ENCODE assay signal across 7 mouse cellular contexts in genomic region chr8:106936478-106937051, GRCm38 (mm10). TPM values are rescaled to one million over a fixed set of nuclear protein-coding genes. Genes with fewer than 3 reads are reported as not detected.
DNase-seq lines count a peak whose midpoint lies in the region; ATAC-seq and TF ChIP-seq lines count a peak whose summit lies in the region.

No protein-coding gene starts in this region.

- no peaks in the 10 kb centered on the region for H3K36me3 ChIP-seq in CH12.LX (replicated peaks in 1 of 2; ENCODE audit: control insufficient read depth in 1 of 2, insufficient read depth in 1 of 2, low read length in 1 of 2)
- H3K36me3 ChIP-seq in heart, embryonic 14.5 days (ENCODE audit: control insufficient read depth, insufficient read depth, low read length): no peaks in the 10 kb centered on the region
- no peaks in the 10 kb centered on the region for H3K36me3 ChIP-seq in kidney, embryonic 16.5 days (ENCODE audit: insufficient read depth, low read length)
- no peaks in the 10 kb centered on the region for H3K36me3 ChIP-seq in neural tube, embryonic 15.5 days

- peak overlapping the region; percentile 54 to 85 (median 73) for H3K4me3 ChIP-seq in CH12.LX (replicated peaks in 1 of 3; ENCODE audit: low read depth in 2 of 3, low read length in 2 of 3, poor library complexity in 1 of 3)
- peak overlapping the region; percentile 94 to 97 for H3K4me3 ChIP-seq in heart, embryonic 14.5 days (ENCODE audit: control insufficient read depth in 1 of 2, insufficient read depth in 1 of 2, low read depth in 1 of 2, low read length in 2 of 2)
- peak overlapping the region; percentile 83 for H3K4me3 ChIP-seq in kidney, embryonic 16.5 days (ENCODE audit: low read length)
- peak overlapping the region; percentile 83 for H3K4me3 ChIP-seq in neural tube, embryonic 15.5 days (replicated peaks)

- DNase-seq in CH12.LX (ENCODE audit: extremely low read depth) (peak; percentile 14), Patski (ENCODE audit: low read depth, low spot score) (no peak)
- peak; percentile 75 for DNase-seq in embryo, embryonic 10.5 days (ENCODE audit: low spot score)
- DNase-seq in lung, adult 18-20 months: peak; percentile 45 to 61

- H3K9ac ChIP-seq in CH12.LX (ENCODE audit: insufficient read depth, low read depth): peak overlapping the region; percentile 61
- H3K9ac ChIP-seq in heart, embryonic 14.5 days (ENCODE audit: low read length): peak overlapping the region; percentile 95
- H3K9ac ChIP-seq in kidney, embryonic 16.5 days (replicated peaks; ENCODE audit: low read length): peak overlapping the region; percentile 84
- H3K9ac ChIP-seq in neural tube, embryonic 15.5 days (replicated peaks): peak overlapping the region; percentile 64

- no peak for TF ChIP-seq POLR2A in CH12.LX (IDR thresholded peaks at IDR 0.05; ENCODE audit: low read depth, low read length)

- no peaks in the 10 kb centered on the region for H3K79me2 ChIP-seq in CH12.LX (replicated peaks; ENCODE audit: control insufficient read depth, extremely low read depth, insufficient read depth, poor library complexity, severe bottlenecking)

- peak; percentile 49 for ATAC-seq in Patski
- no peak for ATAC-seq in heart, embryonic 14.5 days (ENCODE audit: insufficient number of reproducible peaks, insufficient read depth, low FRiP score, low read depth)
- peak; percentile 35; the same call in 1 of the 2 replicates for ATAC-seq in kidney, embryonic 16.5 days (ENCODE audit: low FRiP score, low TSS enrichment)
- peak; percentile 55 for ATAC-seq in neural tube, embryonic 15.5 days (ENCODE audit: low FRiP score)

- TF ChIP-seq EP300 in CH12.LX (IDR thresholded peaks at IDR 0.05; ENCODE audit: low read length): no peak

- dilution Hi-C loops in CH12.LX (cut with MboI; ENCODE audit: extremely low pct_ligation_motif_present, extremely low pct_unique_long_range_greater_than_20kb, low sequenced_read_pairs): no loop called here

- peaks cover 6 to 14% of the 10 kb centered on the region in 2 experiments for H3K4me1 ChIP-seq in CH12.LX (ENCODE audit: control insufficient read depth in 1 of 2, insufficient read depth in 2 of 2)
- peaks cover 8 to 21% of the 10 kb centered on the region in 2 experiments for H3K4me1 ChIP-seq in heart, embryonic 14.5 days (ENCODE audit: control insufficient read depth in 2 of 2, insufficient read depth in 2 of 2, low read length in 2 of 2)
- peaks cover 39% of the 10 kb centered on the region for H3K4me1 ChIP-seq in kidney, embryonic 16.5 days (ENCODE audit: insufficient read depth, low read length)
- peaks cover 31% of the 10 kb centered on the region for H3K4me1 ChIP-seq in neural tube, embryonic 15.5 days

- no peak overlapping the region for H3K27ac ChIP-seq in CH12.LX (ENCODE audit: insufficient read depth, low read depth)
- H3K27ac ChIP-seq in heart, embryonic 14.5 days (replicated peaks in 1 of 2; ENCODE audit: control insufficient read depth in 1 of 2, insufficient read depth in 1 of 2, low read depth in 2 of 2, low read length in 2 of 2): peak overlapping the region; percentile 75 to 90
- peak overlapping the region; percentile 88 for H3K27ac ChIP-seq in kidney, embryonic 16.5 days (ENCODE audit: low read length)
- peak overlapping the region; percentile 91 for H3K27ac ChIP-seq in neural tube, embryonic 15.5 days (replicated peaks)

- TF ChIP-seq CTCF in CH12.LX (conservative IDR thresholded peaks at IDR 0.05 in 1 of 2, IDR thresholded peaks at IDR 0.05 in 1 of 2; ENCODE audit: low read depth in 2 of 2, low read length in 2 of 2): 0 out of 4 replicates have a peak, but pooled peaks of 1 of the 2 experiments have one; percentile 1
- TF ChIP-seq CTCF in Patski (IDR thresholded peaks at IDR 0.05): no peak

- H3K4me2 ChIP-seq in CH12.LX (ENCODE audit: insufficient read depth, low read depth, poor library complexity, severe bottlenecking): peak overlapping the region; percentile 98
- H3K4me2 ChIP-seq in heart, embryonic 14.5 days (ENCODE audit: low read length): peak overlapping the region; percentile 95
- peak overlapping the region; percentile 87 for H3K4me2 ChIP-seq in kidney, embryonic 16.5 days (replicated peaks; ENCODE audit: low read depth, low read length)
- H3K4me2 ChIP-seq in neural tube, embryonic 15.5 days: peak overlapping the region; percentile 87

- H3K9me3 ChIP-seq in CH12.LX (replicated peaks; ENCODE audit: low read length): no peaks in the 10 kb centered on the region
- H3K9me3 ChIP-seq in heart, embryonic 14.5 days (ENCODE audit: control insufficient read depth, low read length): no peaks in the 10 kb centered on the region
- H3K9me3 ChIP-seq in kidney, embryonic 16.5 days (ENCODE audit: low read length): no peaks in the 10 kb centered on the region
- no peaks in the 10 kb centered on the region for H3K9me3 ChIP-seq in neural tube, embryonic 15.5 days (replicated peaks)

- H3K27me3 ChIP-seq in CH12.LX (replicated peaks) (no peaks in the 10 kb centered on the region), Patski (no peaks in the 10 kb centered on the region)
- no peaks in the 10 kb centered on the region for H3K27me3 ChIP-seq in heart, embryonic 14.5 days (ENCODE audit: control insufficient read depth, insufficient read depth, low read length)
- H3K27me3 ChIP-seq in kidney, embryonic 16.5 days (ENCODE audit: insufficient read depth, low read length): no peaks in the 10 kb centered on the region
- peaks cover 19% of the 10 kb centered on the region for H3K27me3 ChIP-seq in neural tube, embryonic 15.5 days (replicated peaks)

- WGBS in heart, embryonic 14.5 days: under 1% methylated on average over 26 of the region's 26 CpGs
- 1% methylated on average over 26 of the region's 26 CpGs for whole genome bisulfite sequencing in kidney, embryonic 16.5 days
- WGBS in neural tube, embryonic 15.5 days: under 1% methylated on average over 26 of the region's 26 CpGs

- TF ChIP-seq RAD21 in CH12.LX (IDR thresholded peaks at IDR 0.05; ENCODE audit: low read depth, low read length): no peak

- in situ Hi-C loops in CH12.LX (cut with MboI; ENCODE audit: low pct_ligation_motif_present, low pct_unique_long_range_greater_than_20kb, low sequenced_read_pairs) (no loop called here), Patski (cut with MboI; ENCODE audit: low pct_unique_long_range_greater_than_20kb) (no loop called here)

- POLR2A ChIA-PET in Patski (lab: Charles Lee): interaction anchor here (0.5 kb wide), 1 partner anchor 1082 kb away, joined by 3 read pairs; no protein-coding TSS in a partner anchor

- CTCF ChIA-PET in Patski (lab: Charles Lee): interaction anchor here (1.3 to 1.4 kb wide), 2 partner anchors 14 to 66 kb away, joined by 5 read pairs; no protein-coding TSS in a partner anchor

TF ChIP-seq in CH12.LX, 34 proteins besides CTCF, POLR2A, EP300 and RAD21:
- no peak for TF ChIP-seq TBP (conservative IDR thresholded peaks at IDR 0.05; ENCODE audit: low read depth, low read length)
- 0 out of 2 replicates have a peak, but pooled peaks have one; percentile 14 for TF ChIP-seq MAFK (IDR thresholded peaks at IDR 0.05; ENCODE audit: insufficient replicate concordance, low read length)

RNA-seq across cellular contexts. Expression of gene Sntb2, which starts 1.0 kb away (rescaled TPM):
- total RNA-seq in CH12.LX (2012; rRNA removed) (2.1 and 2.3 TPM in 2 replicates), CH12.LX (2014; rRNA removed) (0.86 and 1.4 TPM in 2 replicates)
- polyA plus RNA-seq in CH12.LX (2012; ENCODE audit: insufficient read length, low read depth) (0.95 and 1.3 TPM in 2 replicates), Patski (2021) (33.4 TPM)
- polyA plus RNA-seq in heart, embryonic 14.5 days (2014; fragmentation: Nextera tagmentation; extraction: Ambion mirVana): 15.0 and 15.4 TPM in 2 replicates
- polyA plus RNA-seq in kidney, embryonic 16.5 days (2015; fragmentation: Nextera tagmentation; extraction: Ambion mirVana): 12.2 and 15.9 TPM in 2 replicates
- polyA plus RNA-seq in neural tube, embryonic 15.5 days (2015; fragmentation: Nextera tagmentation; extraction: Ambion mirVana): 6.6 and 8.7 TPM in 2 replicates

RNA-seq across cellular contexts. Expression of gene Utp4, which starts 43.1 kb away (rescaled TPM):
- total RNA-seq in CH12.LX (2012; rRNA removed) (80.6 and 114 TPM in 2 replicates), CH12.LX (2014; rRNA removed) (152 and 156 TPM in 2 replicates)
- polyA plus RNA-seq in CH12.LX (2012; ENCODE audit: insufficient read length, low read depth) (183 and 202 TPM in 2 replicates), Patski (2021) (47.0 TPM)
- polyA plus RNA-seq in heart, embryonic 14.5 days (2014; fragmentation: Nextera tagmentation; extraction: Ambion mirVana): 39.6 and 40.2 TPM in 2 replicates
- polyA plus RNA-seq in kidney, embryonic 16.5 days (2015; fragmentation: Nextera tagmentation; extraction: Ambion mirVana): 84.3 and 91.4 TPM in 2 replicates
- polyA plus RNA-seq in neural tube, embryonic 15.5 days (2015; fragmentation: Nextera tagmentation; extraction: Ambion mirVana): 41.7 and 49.8 TPM in 2 replicates
